Mouse (Mus musculus): ENCODE measurements around the gene Adra2c. TPM values are rescaled to one million over a fixed set of nuclear protein-coding genes. Genes with fewer than 3 reads are reported as not detected.

The Adra2c gene
- total RNA-seq (2023): not detected

GRCm38 (mm10) chr5:35278019-35278418 is at the start of gene Adra2c:
Gene Adra2c (plus strand): TSS chr5:35278319.

Other genes starting within 250 kb of the Adra2c start
- under 1 TPM in 1 of 2 experiments, not detected in 1; 0.51 TPM for gene Hgfac, start 236.8 kb upstream of the Adra2c start, total RNA-seq (2023)
- gene Dok7, start 221.6 kb upstream of the Adra2c start, total RNA-seq (2023): not detected
- gene Lrpap1, start 172.6 kb upstream of the Adra2c start, total RNA-seq (2023): 10 to 100 TPM; 32.7 to 52.1 TPM
- gene Hmx1, start 110.8 kb downstream of the Adra2c start, total RNA-seq (2023): not detected
- gene Cpz, start 247.4 kb downstream of the Adra2c start, total RNA-seq (2023): under 1 TPM in 1 of 2 experiments, not detected in 1; 0.16 TPM